Mouse (Mus musculus) gastrocnemius, adult 8-10 months (tissue): ENCODE measurements around the gene Fxyd2. TPM values are rescaled to one million over a fixed set of nuclear protein-coding genes. Genes with fewer than 3 reads are reported as not detected.

Source experiments
- total RNA-seq, 4 experiments: library from RNA; stranded (reverse); gene quantifications; 2 replicates each; pipeline ENCODE4 v1.2.4; 2022

Gene Fxyd2
- total RNA-seq, 4 experiments from 2014 or later: 0.88 to 3.6 (median 1.7) TPM; not detected in 1

Other genes starting within 250 kb of the Fxyd2 start
- 1 to 10 TPM in 3 of 4 experiments, under 1 TPM in 1; 0.78 to 1.9 (median 1.4) TPM for gene BC049352, start 217.7 kb upstream of the Fxyd2 start, total RNA-seq
- not detected for gene Tmprss4, start 195.6 kb upstream of the Fxyd2 start, total RNA-seq
- under 1 TPM; 0.15 to 0.36 (median 0.28) TPM for gene Il10ra, start 130.5 kb upstream of the Fxyd2 start, total RNA-seq
- gene Tmprss13, start 80.6 kb upstream of the Fxyd2 start, total RNA-seq: 1 to 10 TPM in 1 of 4 experiments, under 1 TPM in 3; 0.16 to 1.3 (median 0.50) TPM
- 10 to 100 TPM; 42.6 to 50.9 (median 47.3) TPM for gene Fxyd6, start 29.5 kb upstream of the Fxyd2 start, total RNA-seq
- not detected for gene Dscaml1, start 27.0 kb downstream of the Fxyd2 start, total RNA-seq